Mouse (Mus musculus) left cerebral cortex, adult 18-20 months (tissue): ENCODE results near the gene Lonp2. TPM values are rescaled to one million over a fixed set of nuclear protein-coding genes. Genes with fewer than 3 reads are reported as not detected.

Experiments
- DNase-seq, 2 experiments: peaks; one replicate each; pipeline ENCODE4 v3.0.0; 2021 to 2022; ENCODE audit warnings: low spot score in 2 of 2, mixed read lengths in 1 of 2
- total RNA-seq, 2 experiments: library from RNA; stranded (reverse); gene quantifications; 2 replicates each; pipeline ENCODE4 v1.2.3; 2021

The Lonp2 gene
- total RNA-seq, 2 experiments from 2014 or later = 76.2 to 80.4 TPM

DNA sequence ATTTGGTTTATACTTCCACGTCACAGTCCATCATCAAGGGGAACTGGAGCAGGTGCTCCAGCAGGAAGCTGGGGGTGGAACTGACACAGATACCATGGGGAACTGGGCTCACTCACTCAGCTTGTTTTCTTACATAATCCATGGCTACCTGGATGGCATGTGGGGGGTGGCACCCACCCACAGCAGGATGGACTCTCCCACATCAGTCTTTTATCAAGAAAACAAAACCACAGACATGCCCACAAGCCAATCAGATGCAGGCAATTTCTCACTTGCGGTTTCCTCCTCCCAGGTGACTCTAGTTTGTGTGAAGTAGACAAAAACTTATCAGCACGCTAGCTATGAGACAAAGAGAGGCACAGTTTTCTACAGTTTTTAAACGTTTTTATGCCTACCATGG lies 84.0 kb downstream of the Lonp2 start:
- peak in 1 of 2 experiments; percentile 38 for DNase-seq

DNA sequence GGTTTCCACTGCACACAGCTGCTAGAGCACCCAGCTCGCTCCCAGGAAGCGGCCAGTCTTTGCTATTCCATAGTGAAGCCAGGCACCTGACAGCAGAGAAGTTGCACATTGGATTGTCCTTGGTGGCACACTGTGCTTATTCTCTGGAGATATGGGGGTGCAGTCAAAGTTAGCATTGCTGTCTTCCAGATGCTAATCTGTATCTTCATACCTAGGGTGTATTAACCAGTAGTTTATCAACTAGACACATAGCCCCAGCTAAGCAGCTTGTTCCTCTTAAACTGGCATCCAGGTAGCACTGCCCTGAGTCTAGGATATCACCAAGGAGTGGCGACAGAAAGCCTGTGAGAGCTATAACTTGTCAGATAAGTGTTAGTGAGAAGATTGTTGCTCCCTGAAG lies 88.8 kb downstream of the Lonp2 start:
- DNase-seq = no peak

DNA sequence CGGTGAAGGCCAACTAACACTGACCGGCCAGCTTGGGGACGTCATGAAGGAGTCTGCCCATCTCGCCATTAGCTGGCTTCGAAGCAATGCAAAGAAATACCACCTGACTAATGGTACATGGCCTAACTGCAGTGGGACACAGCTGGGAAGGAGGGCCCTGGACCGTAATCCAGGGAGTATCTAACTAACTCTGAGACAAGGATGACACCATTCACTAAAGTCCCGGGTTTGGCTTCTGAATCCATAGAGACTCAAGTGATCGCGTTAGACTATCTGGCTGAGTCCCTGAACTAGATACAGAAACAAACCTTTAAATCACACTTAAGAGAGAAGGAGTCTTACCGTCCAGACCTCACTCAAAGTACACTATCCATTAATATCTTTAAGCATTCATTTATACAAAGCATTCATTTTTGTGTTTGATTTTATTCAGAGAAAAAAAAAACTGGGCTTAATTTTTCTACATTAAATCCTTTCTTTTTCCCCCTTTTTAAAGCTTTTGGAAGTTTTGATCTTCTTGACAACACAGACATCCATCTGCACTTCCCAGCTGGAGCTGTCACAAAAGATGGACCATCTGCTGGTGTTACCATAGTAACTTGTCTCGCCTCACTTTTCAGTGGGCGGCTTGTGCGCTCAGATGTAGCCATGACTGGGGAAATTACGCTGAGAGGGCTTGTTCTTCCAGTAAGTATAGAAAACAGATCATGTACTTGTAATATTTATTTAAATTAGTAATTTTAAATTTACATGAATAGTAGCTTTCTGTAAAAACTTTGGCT lies 89.8 kb downstream of the Lonp2 start:
- DNase-seq = peak; percentile 71 to 78

DNA sequence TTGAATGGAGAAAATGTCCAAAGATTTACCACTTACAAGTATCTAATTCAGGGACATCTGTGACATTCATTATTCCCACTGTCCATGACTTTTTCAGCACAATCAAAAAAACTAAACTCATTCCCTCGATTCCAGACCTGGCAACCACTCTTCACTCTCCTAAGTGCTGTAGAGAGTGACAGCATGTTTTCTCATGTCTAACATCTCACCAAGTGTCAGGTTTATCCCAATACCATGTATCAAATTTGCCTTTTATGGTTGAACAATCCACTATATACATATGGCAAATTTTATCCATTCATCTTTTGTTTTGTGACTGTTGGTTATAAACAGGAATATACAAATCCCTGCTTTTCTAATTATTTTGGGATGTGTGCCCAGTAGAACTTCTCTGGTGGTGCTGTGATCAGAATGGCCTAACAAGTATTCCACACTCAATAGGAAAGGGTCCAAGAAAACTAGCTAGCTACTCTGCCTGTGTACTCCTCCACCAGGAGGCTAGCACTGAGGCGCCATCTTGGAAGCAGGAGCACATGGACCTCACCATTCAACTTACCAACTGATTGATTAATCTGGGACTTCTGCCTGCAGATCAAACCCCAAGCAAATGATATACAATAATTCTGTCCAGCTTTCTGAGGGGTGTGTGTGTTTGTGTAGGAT lies 94.6 kb downstream of the Lonp2 start:
- DNase-seq = no peak

DNA sequence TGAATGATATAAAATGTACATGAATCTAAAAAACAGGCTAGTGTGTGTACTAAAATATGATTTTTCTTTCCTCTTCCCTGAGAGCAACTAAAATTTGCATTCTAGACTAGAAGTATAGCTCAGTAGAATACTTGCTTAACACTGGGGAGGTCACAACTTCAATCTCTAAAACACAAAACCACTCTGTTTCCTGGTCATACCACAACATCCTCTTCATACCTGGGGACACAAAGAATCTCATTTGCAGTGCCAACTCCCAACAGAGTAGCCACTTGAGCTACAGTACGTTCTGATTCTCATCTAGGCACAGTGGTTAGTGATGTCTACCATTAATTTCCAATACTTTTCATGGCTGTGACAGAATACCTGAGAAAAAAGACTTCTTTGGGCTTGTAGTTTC lies 95.5 kb downstream of the Lonp2 start:
- no peak for DNase-seq

DNA sequence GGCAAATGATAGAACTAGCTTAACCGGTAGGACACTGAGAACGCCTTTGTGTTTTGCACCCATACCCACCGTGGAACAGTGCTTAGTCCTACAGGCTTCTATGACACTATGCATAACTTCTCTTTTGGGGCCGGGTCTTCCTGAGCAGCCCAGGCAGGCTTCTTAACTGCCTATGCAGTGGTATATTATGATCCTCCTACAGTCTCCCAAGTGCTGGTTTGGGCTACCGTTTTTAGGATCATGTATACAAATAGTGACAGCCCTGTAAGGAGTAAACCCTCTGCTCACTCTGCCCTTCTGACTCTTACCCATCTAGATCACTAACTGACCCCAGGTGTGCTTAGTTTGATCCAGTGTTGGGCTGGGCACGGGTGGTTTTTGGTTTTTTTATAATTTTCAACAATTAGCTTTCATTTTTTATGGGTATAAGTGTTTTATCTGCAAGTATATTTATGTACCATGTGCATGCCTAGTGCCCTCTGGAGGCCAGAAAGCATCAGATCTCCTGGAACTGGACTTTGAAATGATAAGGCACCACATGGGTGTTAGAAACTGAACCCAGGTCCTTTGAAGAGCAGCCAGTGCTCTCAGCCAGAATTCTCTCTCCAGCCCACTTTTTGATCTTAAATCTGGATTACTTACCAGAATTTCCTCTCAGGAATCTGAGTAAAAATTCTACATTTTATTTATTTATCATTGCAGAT lies 97.1 kb downstream of the Lonp2 start:
- DNase-seq = no peak

DNA sequence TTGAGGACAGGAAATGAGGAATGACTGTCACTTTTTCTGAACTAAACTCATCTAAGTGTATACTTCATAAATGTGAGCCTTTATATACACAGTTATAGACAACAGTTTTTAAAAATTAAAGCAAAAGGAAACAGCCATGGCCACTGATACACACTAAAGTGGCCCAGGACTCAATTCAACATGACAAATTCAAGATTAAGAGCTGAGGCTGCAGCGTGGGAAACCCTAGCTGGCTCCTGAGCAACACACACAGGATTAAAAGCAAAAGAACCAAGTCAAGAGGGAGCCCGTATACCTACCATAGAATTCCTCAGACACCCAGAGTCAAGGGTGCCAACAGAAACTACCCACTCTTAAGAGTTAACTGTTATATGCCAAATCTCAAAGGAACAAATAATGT lies 97.6 kb downstream of the Lonp2 start:
- no peak for DNase-seq

DNA sequence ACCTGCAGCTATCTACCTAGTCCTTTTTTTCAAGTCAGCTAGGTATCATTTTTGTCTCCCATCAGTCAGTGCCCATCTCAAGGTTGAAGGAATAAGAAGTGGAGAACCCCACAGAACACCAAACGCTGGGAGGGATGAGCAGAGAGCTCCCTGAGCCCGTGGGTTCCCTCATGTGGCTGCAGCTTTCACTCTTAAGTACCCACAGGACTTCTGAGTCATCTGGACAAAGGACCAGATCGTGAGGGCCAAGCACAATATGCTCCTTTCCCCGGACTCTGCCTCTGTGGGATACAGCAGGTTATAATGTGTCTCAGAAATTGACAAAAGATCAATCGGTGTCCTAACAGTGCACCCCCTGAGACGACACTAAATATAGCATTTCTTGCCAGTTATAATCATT lies 103.1 kb downstream of the Lonp2 start:
- no peak for DNase-seq

DNA sequence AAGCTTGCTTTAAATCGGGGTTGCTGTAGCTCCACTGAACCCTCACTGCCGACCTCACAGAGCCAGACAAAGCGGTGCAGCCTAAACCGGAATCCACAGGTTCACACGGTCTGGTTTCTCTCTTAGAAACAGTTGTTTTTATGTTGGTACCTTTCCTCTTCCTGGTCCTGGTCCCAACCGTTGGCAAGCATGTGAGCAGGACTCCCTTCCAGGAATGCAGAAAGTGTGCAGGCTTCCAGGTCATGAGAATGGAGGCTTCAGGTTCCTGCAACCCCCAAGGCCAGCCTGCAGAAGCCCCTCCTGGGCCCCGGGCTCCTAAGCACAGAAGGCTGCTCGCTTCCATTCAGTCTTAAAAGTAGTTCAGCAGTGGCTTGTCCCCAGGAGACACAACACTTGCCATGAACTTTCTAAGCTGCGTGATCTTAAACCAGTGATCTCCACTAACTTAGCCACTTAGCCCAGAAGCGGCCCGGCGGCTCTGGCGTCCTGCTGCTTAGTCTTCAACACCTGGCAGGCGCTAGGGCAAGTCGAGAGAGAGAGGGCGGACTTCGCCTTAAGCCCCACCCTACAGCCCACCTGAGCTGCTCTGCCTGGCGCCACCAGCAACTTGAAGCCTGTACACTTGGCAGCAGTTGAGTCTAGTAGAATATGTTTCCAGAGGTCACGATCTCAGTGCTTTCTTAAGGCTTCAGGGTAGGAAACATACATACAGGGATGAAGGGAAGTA lies 104.5 kb downstream of the Lonp2 start:
- no peak for DNase-seq

DNA sequence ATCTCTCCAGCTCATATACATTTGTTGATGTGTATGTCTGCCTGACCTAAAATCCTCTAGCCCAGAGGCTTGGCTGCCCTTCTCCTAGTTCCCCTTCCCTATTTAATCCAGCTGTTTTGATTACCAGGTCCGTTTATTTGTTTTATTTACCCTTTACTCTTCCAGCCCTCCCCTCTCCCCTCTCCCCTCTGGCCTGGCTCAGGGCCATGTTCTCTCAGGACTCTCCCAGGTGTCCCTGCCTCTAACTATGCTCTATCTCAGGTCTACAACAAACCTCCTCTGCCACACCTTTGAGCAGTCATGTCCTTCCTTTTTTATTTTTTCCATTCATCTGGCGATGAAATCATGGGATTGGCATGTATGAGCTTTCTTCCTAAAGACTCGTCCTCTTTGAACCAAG lies 106.5 kb downstream of the Lonp2 start:
- DNase-seq = no peak

DNA sequence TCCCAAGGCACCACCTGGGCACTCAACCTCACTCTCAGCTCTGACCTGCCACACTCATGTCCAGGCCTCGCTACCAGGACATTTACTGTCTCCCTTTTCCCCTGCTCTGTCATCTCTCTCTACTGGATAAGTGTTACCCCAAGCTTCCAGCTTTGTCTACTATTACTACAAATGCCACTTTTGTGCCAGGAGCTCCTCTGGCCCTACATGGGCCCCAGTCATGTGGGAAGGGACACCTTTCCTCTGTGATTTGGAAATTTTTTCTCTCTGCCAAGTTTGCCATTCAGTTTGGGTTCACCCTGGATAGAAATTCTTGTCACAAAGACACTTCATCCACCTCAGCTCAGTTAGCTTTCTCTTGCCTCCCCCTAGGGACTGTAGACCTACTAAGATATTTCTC lies 107.0 kb downstream of the Lonp2 start:
- no peak for DNase-seq

DNA sequence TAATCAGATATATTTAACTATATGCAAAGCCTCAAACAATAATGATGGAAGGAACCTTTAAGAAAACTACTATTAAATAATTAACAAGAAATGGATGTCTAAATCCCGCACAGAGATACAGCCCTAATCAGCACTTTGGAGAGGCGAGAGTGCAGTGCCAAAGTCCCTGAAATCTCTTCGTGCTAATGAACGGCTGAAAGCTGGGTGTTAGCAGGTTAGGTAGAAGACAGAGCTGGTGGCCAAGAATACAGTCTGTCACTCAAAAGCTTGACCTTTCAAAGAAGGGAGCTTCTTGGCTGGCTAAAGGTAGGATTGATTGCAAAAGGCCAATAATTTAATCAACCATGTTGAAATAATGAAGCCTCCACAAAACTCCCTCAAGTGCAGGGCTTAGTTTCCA lies 110.3 kb downstream of the Lonp2 start:
- no peak for DNase-seq

DNA sequence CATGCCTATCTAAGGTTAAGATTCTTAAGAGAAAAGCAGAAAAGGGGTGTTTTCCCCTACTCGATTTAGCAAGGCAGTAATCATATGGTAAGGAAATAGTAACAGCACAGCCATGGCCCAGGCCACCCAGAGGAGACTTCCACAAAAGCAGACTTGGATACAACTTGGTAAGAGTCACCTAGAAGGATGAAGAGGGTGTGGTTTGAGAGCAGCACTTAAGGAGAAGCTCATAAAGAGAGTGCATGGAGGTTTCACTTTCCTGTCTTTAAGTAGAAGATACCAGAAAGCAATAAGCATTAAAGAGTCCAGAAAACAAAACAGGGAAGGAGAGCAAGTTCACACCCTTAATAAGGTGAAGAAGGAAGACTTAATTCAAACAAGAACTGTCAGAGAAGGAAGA lies 111.1 kb downstream of the Lonp2 start:
- no peak for DNase-seq

DNA sequence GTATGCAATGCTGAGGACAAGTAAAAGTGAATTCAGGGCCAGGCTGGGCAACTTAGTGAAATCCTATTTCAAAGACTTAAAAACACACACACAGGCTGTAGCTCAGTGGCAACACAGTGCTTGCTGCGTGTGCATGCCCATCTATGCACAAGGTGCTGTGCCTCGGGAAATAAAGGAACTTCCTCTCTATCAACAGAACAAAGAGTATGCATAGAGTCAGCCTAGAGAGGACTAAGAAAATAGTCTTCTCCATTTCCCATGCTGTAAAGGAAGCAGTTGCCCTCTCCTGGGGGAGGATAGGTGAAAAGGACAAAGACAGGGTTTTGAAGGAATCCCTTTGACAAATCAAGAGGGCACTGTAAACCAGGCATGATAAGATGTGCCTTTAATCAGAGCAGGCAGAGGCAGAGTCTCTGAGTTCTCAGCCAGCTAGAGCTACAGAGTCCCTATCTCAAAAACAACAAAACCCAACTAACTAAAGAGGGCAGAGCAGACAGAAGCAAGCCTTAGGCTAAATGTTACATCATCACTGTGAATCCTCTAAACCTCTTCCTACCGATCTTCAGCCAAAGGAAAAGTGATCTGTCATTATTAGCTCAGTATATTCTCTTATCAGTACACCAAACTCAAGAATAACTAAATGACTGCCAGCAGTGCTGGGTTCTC lies 111.7 kb downstream of the Lonp2 start:
- DNase-seq = no peak

DNA sequence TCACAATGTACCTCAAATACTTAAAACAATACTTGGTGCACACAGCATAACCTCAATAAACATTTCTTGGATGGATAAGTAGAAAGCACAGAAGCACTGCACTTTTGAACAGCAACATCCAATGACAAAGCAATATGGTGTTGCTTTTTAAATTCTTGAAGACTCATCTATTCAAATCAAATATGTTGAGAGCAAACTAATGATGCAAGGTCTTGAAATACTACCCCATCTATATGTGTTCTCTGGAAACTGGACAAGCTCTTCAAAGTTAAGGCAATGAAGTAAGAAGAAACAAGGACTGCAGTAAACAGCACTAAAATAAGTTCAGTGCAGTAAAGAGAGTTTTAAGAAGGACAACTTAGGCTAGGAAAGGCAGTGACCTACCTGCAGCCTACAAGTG lies 117.1 kb downstream of the Lonp2 start:
- DNase-seq = no peak

DNA sequence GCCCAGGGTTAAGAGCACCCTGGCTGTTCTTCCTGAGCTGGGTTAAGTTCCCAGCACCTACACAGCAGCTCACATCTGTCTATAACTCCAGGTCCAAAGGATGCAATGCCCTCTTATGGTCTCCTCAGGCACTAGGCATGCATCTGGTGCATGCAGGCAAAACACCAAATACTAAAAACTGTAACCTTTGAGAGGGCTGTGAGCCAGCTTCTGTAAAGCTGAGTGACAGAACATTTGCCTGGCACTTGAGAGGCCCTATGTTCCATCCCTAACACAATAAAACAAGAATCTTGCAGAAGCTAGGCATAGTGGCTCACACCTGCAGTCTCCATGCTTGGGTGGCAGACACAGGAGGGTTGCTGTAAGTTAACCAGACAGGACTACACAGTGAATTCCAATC lies 117.8 kb downstream of the Lonp2 start:
- DNase-seq = no peak

DNA sequence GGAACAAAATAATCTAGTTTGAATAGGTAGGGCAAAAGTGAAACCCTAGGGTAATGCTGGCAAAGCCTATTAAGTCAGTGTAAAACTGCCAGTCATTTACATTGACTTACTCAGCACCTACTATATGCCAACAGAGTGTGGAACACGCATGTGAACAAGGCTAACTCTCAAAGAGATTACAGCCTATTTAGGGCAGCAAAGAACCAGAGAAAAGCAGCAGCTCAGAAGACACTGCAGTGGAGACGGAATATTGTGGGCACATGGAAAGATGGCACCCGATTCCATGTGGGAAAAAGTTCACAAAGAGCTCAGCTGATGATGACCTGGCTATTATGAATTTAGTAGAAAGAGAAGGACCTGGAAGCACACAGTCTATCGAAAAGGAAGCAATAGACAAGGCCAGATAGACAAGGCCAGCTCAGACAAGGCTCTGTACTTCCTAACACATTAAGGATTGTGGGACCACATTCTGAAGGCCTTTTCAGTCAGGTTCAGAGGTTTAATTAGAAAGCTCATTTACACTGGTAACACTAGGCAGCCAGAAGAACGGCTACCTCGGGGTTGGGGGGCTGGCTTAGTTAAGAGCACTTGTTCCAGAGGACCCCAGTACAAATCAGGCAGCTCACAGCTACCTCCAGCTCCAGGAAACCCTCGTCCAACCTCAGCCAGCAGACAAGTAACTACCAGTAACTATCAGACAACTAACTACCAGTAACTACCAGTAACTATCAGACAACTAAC lies 118.9 kb downstream of the Lonp2 start:
- no peak for DNase-seq

DNA sequence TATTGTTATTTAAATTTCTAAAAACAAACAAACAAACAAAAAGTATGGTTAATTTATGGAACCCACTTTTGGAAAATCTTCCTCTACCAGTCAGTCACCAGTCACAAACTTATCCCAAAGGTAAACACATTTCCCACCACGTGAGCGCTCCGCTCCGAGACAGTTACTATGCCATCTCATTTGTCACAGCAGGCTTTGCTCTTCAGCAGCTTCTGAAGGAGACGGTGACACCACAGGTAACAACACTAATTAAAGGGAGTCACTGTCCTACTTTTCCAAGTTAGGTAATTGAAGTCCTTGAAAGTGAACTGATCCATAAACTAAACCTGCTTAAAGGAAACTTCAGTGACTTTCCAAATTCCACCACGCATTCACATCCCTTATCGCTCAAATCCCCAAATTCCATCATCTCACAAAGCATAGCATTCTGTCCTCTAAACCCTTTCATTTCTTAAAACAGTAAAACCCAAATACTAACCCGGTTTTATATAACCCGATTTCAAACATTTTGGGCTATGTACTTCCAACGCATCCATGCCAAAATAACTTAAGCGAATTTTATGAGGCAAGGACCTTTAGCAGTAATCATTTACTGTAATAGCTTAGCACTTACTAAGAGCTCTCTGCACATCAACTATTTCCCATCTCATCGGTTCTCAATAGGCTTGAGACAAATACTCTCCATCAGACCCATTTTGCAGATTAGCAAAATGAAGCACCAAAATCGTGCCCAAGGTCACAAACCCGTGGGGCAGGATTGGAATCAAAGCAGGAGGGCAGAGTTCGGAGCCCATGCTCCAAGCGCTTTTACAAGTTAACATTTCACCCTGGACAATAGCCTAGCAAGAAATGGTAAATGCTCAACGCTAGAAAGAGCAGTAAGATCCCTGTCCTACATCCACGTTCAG lies 120.7 kb downstream of the Lonp2 start:
- DNase-seq = no peak

DNA sequence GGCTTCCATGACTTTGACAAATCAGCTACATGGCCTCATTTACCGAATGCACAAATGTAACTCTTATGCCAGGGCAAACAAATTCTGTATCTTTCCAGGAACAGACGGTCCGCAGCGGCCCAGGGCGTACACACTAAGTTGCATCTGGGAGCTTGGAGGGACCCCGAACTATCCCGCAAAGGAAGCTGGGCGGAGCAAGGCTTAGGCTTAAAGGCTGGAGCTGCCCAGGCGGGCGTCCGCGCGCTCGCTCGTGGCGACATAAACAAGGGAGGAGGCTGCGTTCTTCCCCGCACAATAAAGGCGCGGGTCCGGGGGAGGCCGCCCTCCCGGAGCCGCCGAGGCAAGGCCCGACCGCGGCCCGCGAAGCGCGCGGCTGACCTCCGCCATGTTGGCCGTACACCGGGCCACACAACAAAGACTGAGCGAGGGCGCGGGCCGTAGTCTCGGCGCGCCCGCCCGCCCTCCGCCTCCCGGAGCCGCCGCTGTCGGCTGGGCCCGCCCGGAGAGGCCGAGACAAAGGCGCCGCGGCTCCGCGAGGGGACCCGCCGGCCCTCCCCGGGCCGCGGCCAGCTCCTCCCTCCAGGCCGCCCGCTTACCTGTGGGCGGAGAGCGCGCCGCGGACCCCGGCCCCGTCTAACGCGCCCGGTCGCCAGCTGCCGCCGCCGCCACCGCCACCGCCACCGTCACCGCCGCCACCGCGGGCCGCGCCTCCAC lies 121.5 kb downstream of the Lonp2 start, which contains the start of the genes Gm10638 and Siah1a:
Gene Gm10638, plus strand, starts transcription at position 479 of the 714 bp plus-strand sequence.
Gene Siah1a, minus strand, starts transcription at position 714 of the 714 bp plus-strand sequence.
- peak; percentile 59 to 62 for DNase-seq
